Mouse (Mus musculus): ENCODE data around the gene Fanca. TPM values are rescaled to one million over a fixed set of nuclear protein-coding genes. Genes with fewer than 3 reads are reported as not detected.
"Not testable (repeated sequence)": the region's sequence is repeated elsewhere in the genome, so short reads cannot be mapped to it uniquely, and the experiment has no call there.

Fanca gene
- polyA plus RNA-seq, 1 experiment: 56.4 TPM

DNA sequence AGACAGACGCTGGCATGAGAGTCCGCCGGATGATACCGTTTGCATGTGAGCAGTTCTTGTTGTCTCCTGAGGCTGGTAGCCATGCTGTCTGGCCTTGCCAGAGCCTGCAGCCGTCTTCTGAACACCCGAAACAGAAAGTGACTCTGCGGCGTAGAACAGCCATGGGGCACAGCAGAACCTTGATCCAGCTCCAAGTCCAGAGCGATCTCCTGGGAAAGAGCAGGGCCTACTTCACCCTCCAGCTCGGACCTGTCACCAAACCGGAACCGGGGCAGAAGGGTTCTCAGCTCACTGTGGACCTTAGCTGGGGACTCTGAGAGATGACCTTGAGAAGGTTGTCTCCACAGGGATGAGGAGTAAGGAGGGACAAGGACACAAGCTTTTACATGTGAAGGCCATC is 43.3 kb downstream of the Fanca start:
- Histone ChIP-seq H3K4me3 (ENCODE audit: low read depth, low read length) (no peak overlapping the region), H3K27me3 (ENCODE audit: control insufficient read depth, insufficient read depth, low read length, poor library complexity, severe bottlenecking) (no peaks in the 10 kb centered on the region), H3K9me3 (replicated peaks; ENCODE audit: control insufficient read depth, insufficient read depth, low read length, poor library complexity, severe bottlenecking) (no peaks in the 10 kb centered on the region), H3K27ac (ENCODE audit: insufficient read depth, low read length) (no peak overlapping the region), H3K36me3 (ENCODE audit: control insufficient read depth, insufficient read depth, low read length, poor library complexity, severe bottlenecking) (peaks cover 6% of the 10 kb centered on the region), H3K4me1 (ENCODE audit: control insufficient read depth, insufficient read depth, low read length) (no peaks in the 10 kb centered on the region), H3K9ac (ENCODE audit: low read depth, poor library complexity, severe bottlenecking) (no peak overlapping the region)
- no peak for TF ChIP-seq EP300 (IDR thresholded peaks at IDR 0.05; ENCODE audit: insufficient read depth, low read depth, low read length)
- TF ChIP-seq CTCF (IDR thresholded peaks at IDR 0.05; ENCODE audit: low read depth, low read length): no peak
- no peak for TF ChIP-seq POLR2A (IDR thresholded peaks at IDR 0.05; ENCODE audit: insufficient read depth, low read length)

DNA sequence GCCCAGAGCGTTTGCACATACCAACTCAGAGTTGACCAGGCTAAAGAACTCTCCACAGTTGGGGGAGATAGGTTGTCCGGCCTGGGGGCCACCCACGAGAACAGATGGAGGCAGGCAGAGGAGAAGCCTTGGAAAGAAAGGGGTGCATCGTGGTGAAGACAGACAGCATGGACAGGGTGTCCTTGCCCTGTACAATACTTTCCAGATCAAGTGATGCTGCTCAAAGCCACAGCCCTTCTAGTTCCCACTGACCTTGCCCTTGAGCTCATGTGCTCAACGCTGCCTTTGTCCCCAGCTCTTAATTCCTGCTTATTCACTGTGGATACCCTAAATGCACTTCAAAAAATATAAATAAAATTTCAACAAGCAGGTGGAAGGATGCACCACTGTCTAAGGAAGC is 43.9 kb downstream of the Fanca start:
- Histone ChIP-seq H3K27me3 (ENCODE audit: control insufficient read depth, insufficient read depth, low read length, poor library complexity, severe bottlenecking) (no peaks in the 10 kb centered on the region), H3K9ac (ENCODE audit: low read depth, poor library complexity, severe bottlenecking) (no peak overlapping the region), H3K4me1 (ENCODE audit: control insufficient read depth, insufficient read depth, low read length) (no peaks in the 10 kb centered on the region), H3K27ac (ENCODE audit: insufficient read depth, low read length) (no peak overlapping the region), H3K4me3 (ENCODE audit: low read depth, low read length) (no peak overlapping the region), H3K9me3 (replicated peaks; ENCODE audit: control insufficient read depth, insufficient read depth, low read length, poor library complexity, severe bottlenecking) (no peaks in the 10 kb centered on the region), H3K36me3 (ENCODE audit: control insufficient read depth, insufficient read depth, low read length, poor library complexity, severe bottlenecking) (peaks cover 10% of the 10 kb centered on the region)
- TF ChIP-seq EP300 (IDR thresholded peaks at IDR 0.05; ENCODE audit: insufficient read depth, low read depth, low read length) (no peak), POLR2A (IDR thresholded peaks at IDR 0.05; ENCODE audit: insufficient read depth, low read length) (no peak), CTCF (IDR thresholded peaks at IDR 0.05; ENCODE audit: low read depth, low read length) (no peak)

DNA sequence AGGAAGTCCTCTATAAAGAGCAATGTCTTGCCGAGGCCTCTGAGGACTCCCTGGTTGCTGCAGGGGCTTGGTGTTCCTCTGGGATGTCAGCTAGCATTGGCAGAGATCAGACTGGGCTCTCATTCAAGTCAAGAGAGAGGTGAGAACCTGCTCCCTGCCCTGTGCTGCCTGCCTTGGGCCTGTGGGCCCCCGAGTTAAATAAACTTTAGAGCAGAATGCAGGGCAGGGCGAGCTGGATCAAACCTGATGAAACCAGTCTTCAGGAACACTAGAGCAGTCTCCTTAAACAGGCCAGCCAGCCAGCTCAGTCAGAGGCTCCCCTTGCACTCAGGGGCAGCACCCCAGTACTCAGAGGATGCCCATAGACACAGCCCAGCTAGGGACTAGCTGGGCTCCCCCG is 46.5 kb downstream of the Fanca start:
- Histone ChIP-seq H3K9ac (ENCODE audit: low read depth, poor library complexity, severe bottlenecking) (no peak overlapping the region), H3K27ac (ENCODE audit: insufficient read depth, low read length) (no peak overlapping the region), H3K9me3 (replicated peaks; ENCODE audit: control insufficient read depth, insufficient read depth, low read length, poor library complexity, severe bottlenecking) (no peaks in the 10 kb centered on the region), H3K4me1 (ENCODE audit: control insufficient read depth, insufficient read depth, low read length) (no peaks in the 10 kb centered on the region), H3K4me3 (ENCODE audit: low read depth, low read length) (no peak overlapping the region), H3K36me3 (ENCODE audit: control insufficient read depth, insufficient read depth, low read length, poor library complexity, severe bottlenecking) (peaks cover 14% of the 10 kb centered on the region), H3K27me3 (ENCODE audit: control insufficient read depth, insufficient read depth, low read length, poor library complexity, severe bottlenecking) (no peaks in the 10 kb centered on the region)
- TF ChIP-seq CTCF (IDR thresholded peaks at IDR 0.05; ENCODE audit: low read depth, low read length) (no peak), POLR2A (IDR thresholded peaks at IDR 0.05; ENCODE audit: insufficient read depth, low read length) (no peak), EP300 (IDR thresholded peaks at IDR 0.05; ENCODE audit: insufficient read depth, low read depth, low read length) (no peak)

DNA sequence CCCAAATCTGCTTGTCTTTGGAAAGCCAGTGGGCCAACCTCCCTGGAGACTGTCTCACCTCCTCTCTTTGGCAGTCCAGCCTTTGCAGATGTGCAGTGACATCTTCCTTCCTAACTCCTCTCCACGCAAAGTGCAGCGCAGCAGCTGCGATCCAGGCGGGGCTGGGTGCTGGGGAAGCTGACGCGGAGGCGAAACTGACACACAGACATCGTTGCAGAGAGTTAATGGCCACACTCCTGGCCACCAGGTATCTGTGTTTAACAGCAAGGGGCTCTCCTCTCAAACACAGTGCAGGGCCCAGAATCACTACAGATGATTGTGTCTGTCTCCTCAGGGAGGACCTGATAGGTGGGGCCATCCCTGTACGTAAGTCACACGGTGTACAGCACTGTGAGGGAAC is 47.2 kb downstream of the Fanca start:
- Histone ChIP-seq H3K4me1 (ENCODE audit: control insufficient read depth, insufficient read depth, low read length) (no peaks in the 10 kb centered on the region), H3K36me3 (ENCODE audit: control insufficient read depth, insufficient read depth, low read length, poor library complexity, severe bottlenecking) (peaks cover 21% of the 10 kb centered on the region), H3K9me3 (replicated peaks; ENCODE audit: control insufficient read depth, insufficient read depth, low read length, poor library complexity, severe bottlenecking) (no peaks in the 10 kb centered on the region), H3K27me3 (ENCODE audit: control insufficient read depth, insufficient read depth, low read length, poor library complexity, severe bottlenecking) (no peaks in the 10 kb centered on the region), H3K27ac (ENCODE audit: insufficient read depth, low read length) (no peak overlapping the region), H3K4me3 (ENCODE audit: low read depth, low read length) (no peak overlapping the region), H3K9ac (ENCODE audit: low read depth, poor library complexity, severe bottlenecking) (no peak overlapping the region)
- TF ChIP-seq CTCF (IDR thresholded peaks at IDR 0.05; ENCODE audit: low read depth, low read length) (no peak), POLR2A (IDR thresholded peaks at IDR 0.05; ENCODE audit: insufficient read depth, low read length) (no peak), EP300 (IDR thresholded peaks at IDR 0.05; ENCODE audit: insufficient read depth, low read depth, low read length) (no peak)

DNA sequence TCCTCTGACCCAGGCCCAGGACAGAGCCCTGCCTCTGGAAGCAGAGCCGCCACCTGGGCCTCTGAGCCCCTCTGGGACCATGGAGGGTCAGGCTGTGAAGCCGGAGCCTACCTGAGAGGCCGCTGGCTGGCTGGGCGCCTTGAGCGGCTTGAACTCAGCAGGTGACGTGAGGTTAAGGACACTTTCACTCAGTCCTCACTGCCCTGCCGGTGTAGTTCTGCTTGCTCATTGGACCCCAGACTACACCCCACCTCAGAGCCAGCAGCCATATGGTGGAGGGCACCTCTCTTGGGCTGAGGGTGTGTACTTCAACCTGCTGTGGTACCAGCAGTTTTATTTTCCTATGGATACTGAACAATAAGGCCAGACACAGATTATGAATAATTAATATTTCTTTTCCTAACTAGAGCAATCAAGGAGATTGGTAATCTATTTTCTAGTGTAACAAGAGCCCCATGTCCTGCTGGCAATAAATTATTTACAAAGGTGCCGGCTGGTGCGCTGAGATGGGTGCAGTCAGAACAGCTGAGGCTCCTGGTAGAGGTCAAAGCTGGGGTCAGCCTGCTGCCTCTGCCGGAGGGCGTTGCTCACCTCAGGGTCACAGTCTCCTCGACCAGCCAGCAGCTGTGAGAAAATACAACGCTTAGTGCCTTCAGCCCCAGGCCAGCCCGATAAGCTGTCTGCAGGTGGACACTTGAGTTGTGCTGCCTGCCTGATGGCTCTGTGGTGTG is 50.3 kb downstream of the Fanca start:
- Histone ChIP-seq H3K27me3 (ENCODE audit: control insufficient read depth, insufficient read depth, low read length, poor library complexity, severe bottlenecking) (no peaks in the 10 kb centered on the region), H3K36me3 (ENCODE audit: control insufficient read depth, insufficient read depth, low read length, poor library complexity, severe bottlenecking) (peaks cover 23% of the 10 kb centered on the region), H3K4me1 (ENCODE audit: control insufficient read depth, insufficient read depth, low read length) (no peaks in the 10 kb centered on the region), H3K9ac (ENCODE audit: low read depth, poor library complexity, severe bottlenecking) (no peak overlapping the region), H3K27ac (ENCODE audit: insufficient read depth, low read length) (no peak overlapping the region), H3K9me3 (replicated peaks; ENCODE audit: control insufficient read depth, insufficient read depth, low read length, poor library complexity, severe bottlenecking) (no peaks in the 10 kb centered on the region), H3K4me3 (ENCODE audit: low read depth, low read length) (no peak overlapping the region)
- no peak for TF ChIP-seq POLR2A (IDR thresholded peaks at IDR 0.05; ENCODE audit: insufficient read depth, low read length)
- no peak for TF ChIP-seq CTCF (IDR thresholded peaks at IDR 0.05; ENCODE audit: low read depth, low read length)
- TF ChIP-seq EP300 (IDR thresholded peaks at IDR 0.05; ENCODE audit: insufficient read depth, low read depth, low read length): no peak

DNA sequence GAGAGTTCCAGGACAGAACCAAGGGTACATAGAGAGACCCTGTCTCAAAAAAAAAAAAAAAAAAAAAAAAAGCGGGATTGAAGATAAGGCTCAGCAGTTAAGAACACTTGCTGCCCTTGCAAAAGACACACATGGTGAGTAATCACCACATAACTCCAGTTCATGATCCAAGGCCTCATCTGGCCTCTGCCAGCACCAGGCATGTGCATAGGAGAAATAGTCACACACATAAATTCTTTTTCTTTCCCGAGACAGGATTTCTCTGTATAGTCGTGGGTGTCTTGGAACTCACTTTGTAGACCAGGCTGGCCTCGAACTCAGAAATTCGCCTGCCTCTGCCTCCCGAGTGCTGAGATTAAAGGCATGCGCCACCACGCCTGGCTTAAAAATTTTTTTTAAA is 60.8 kb downstream of the Fanca start:
- H3K27me3 ChIP-seq (ENCODE audit: control insufficient read depth, insufficient read depth, low read length, poor library complexity, severe bottlenecking); H3K9me3 ChIP-seq (replicated peaks; ENCODE audit: control insufficient read depth, insufficient read depth, low read length, poor library complexity, severe bottlenecking); H3K9ac ChIP-seq (ENCODE audit: low read depth, poor library complexity, severe bottlenecking); H3K4me3 ChIP-seq (ENCODE audit: low read depth, low read length); H3K27ac ChIP-seq (ENCODE audit: insufficient read depth, low read length); H3K4me1 ChIP-seq (ENCODE audit: control insufficient read depth, insufficient read depth, low read length); H3K36me3 ChIP-seq (ENCODE audit: control insufficient read depth, insufficient read depth, low read length, poor library complexity, severe bottlenecking): not testable (repeated sequence)

All from ES-Bruce4 (cell line).